Mouse (Mus musculus) cerebellum, adult 8-10 months (tissue): ENCODE data around the gene Tmem210.
A peak's percentile ranks its signal among the peaks of the same experiment; 100 is the strongest.

Experiments used
- DNase-seq: peaks from one replicate; pipeline ENCODE4 v3.0.0; 2022

The Tmem210 gene

DNA sequence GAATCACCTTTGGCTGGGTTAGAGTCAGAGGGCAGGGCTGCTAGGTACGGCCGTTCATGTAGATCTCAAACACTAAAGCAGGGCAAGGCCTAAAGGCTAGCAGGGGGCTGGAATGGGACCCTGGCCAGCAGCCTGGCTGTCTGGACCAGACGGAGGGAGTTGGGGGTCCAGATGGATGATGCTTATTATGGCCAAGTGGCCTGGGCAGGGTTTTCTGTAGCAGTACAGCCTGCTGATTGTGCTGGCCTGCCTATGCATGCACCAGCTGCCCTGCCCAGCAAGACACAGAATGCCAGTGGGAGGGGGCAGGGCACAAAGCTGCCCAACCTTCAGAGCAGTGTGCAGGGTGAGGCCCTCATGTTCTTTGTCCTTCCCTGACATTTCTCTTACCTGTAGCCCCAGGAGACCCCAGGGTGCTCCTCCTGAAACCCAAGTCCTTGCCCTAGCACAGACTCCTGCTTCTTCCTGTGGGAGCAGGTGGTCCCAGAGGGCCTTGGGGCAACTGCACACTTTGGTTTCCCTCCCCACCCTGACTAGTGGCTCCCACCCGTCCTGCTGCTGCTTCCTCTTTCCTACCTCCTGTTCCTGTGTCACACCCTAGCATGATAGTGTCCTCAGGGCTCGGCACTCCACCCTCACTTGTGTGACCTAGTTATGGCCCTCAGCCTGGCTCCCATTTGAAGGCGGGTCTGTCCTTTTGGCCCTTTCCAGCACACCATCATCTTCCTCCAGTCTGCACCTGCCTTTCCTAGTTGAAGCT lies 21.9 kb upstream of the Tmem210 start:
- peak; percentile 96 for DNase-seq

DNA sequence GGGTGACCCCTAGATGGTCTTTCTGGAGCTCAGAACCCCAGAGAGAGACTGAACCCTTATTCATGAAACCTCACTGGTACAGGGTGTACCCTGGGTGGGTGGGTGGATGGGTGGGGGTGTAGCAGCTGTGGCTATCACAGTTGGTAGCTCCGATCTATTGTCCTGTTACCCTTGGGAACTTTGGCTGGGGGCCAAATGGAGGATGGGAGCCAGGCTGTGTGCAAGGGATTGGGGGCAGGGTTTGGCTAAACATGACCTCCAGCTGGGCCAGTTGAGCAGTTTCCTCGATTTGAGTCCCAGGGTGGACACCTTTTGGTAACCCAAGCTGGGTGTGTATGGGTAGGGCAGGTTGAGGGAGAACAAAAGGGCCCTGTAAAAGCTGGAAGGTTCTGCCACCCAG lies 21.2 kb upstream of the Tmem210 start:
- DNase-seq: peak; percentile 80

DNA sequence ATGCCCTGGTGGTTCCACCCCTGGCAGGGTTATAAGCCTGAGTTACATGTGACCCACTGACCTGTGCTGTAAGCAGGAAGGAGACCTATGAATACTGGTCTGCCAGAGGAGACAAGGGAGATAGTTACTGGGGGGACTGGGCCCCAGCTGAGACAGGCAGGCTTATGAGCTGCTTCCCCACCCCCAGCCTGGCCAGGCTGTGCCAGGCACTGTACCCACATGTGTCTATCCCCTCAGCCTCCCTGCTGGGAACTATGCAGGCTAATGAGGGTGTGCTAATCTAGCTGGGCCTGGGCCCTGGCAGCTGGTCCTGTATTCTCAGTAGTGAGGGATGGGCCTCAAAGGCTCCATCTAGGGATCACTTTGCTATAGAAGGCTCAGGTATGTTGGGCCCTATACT lies 20.7 kb upstream of the Tmem210 start:
- no peak for DNase-seq

DNA sequence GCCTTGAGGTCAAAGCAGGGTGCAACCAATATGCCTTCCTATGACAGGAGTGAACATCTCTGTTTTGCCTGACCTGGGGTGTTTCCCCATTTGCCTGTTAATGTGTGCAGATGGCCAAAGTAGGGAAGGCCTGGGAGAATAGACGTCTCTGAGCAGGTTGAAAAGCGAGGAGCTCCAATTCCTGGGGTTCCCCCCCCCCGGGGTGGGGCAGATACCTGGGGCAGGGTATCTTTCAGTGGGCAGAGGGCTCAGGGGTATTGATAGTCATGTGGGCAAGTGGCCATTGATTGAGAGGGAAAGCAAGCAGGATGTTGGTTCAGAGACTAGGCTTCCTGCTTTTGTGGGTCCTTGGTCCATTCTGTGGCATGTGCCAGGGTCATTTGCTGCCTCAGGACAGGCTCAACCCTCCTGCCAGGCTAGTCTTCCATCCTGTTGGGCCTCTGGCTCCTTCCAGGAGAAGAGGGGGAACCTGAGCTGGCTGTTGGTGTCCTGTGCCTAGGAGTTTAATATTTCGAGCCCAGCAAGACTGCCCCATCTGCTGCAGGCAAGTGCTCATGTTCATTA lies 20.1 kb upstream of the Tmem210 start:
- DNase-seq: no peak

DNA sequence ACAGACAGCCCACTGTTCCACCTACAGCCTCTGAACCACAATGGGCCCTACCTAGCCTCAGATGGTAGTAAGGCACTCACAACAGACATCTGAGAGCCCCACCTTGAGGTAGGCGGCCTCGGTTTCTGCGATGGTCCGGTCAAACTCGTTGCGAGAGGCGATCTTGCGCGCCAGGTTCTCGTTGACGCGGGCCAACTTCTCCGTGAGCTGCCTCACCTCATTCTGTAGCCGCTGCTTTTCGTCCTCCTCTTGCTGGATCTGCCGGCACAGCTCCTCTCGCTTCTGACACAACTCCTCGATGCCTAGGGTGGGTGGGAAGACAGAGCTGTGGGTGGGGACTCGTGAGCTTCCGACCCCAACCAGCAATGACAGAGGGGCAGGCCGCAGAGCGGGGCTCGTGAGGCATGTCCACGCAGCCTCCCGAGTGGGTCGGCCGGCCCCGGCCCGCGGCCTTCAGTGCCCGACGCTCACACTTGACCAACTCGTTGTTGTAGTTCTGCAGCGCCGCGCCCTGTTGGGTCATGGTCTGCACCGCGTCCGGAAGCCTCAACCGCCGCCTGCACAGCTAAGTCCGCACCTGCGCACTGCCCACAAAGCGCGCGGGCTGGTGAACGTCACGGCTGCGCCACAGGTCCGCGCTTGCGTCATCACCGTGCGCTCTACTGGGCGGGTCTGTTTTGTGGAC lies 16.0 kb upstream of the Tmem210 start, which contains the start of the genes Ssna1 and Anapc2:
TSS of gene Ssna1 (minus strand) at position 612 of the 685 bp plus-strand sequence.
TSS of gene Anapc2 (plus strand) at position 652 of the 685 bp plus-strand sequence.
- DNase-seq: peak; percentile 97

DNA sequence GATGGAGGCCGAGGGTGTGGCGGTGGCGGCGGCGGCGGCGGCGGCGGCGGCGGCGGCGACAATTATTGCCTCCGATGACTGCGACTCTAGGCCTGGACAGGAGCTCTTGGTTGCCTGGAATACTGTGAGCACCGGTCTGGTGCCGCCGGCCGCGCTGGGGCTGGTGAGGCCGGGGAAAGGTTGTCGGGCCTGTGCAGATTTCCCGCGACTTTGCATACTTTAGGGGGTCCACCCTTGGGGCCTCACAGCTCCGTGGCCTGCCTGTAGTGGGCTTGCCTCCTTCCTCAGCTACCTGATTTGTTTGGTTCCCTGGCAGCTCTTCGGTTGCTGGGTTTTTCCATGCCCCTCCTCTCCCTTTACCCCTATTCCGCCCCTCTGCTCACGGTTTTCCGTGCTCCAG lies 15.4 kb upstream of the Tmem210 start:
- DNase-seq: no peak

DNA sequence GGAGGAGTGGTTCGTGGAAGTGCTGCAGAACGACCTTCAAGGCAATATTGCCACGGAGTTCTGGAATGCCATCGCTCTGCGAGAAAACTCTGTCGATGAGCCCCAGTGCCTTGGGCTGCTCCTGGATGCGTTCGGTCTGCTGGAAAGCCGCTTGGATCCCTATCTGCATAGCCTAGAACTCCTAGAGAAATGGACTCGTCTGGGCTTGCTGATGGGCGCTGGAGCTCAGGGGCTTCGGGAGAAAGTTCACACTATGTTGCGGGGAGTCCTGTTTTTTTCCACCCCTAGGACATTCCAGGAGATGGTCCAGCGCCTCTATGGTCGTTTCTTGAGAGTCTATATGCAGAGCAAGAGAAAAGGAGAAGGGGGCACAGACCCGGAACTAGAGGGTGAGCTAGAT lies 14.9 kb upstream of the Tmem210 start:
- DNase-seq: no peak

DNA sequence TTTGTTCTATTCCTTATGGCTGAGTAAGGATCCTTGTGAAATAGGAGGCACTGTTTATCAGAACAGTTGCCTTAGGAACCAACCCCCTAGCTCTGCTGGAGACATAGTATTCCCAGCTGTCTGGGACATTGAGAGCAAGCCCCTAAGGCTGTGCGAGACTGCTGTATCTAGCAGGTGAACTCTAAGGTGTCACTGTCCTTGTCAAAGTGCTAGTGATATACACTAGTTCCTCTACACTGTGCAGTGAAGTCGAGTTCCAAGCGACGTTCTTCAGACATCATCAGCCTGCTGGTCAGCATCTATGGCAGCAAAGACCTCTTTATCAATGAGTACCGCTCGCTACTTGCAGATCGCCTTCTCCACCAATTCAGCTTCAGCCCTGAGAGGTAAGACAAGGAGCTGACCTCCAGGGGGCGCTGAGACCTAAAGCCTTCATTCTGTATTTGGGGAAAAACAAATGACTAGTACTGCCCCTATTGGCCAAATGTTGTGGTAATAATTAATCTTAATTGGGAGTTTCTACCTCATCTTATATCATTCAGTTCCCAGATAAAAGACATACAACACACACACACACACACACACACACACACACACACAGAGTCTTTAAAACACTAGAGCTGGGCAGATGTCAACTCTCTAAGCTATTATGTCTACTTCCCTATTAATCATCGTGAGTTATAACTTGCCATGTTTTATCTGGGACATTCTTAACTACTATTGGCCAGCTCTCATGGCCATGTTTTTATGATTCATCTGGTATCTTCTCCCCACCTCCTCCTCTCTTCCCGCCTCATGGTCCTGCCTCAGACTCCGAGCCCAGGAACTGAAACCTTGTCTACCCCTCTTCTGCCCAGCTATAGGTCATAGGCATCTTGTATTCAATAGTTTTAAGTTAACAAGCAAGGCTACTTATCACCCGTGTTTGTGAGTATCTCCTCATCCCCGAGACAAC lies 8.7 kb upstream of the Tmem210 start:
- peak; percentile 88 for DNase-seq

DNA sequence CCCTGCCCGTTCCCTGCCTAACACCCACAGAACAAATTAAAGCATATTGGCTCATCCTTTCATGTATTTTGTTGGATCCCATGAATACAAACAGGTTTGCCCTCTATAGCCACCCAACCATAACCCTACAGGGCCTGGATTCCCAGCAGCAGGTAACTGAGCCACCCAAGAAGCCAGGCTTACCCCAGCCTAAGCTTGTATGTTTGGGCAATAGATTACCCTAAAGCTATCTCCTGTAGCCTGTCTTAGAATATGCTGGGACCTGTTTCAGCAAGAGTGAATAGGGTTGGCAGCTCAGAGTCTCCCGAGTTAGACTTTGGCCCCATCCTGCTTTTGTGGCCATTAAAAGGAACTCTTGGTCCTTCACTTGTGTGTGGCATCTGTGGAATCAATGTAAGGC lies 2.4 kb upstream of the Tmem210 start:
- no peak for DNase-seq

DNA sequence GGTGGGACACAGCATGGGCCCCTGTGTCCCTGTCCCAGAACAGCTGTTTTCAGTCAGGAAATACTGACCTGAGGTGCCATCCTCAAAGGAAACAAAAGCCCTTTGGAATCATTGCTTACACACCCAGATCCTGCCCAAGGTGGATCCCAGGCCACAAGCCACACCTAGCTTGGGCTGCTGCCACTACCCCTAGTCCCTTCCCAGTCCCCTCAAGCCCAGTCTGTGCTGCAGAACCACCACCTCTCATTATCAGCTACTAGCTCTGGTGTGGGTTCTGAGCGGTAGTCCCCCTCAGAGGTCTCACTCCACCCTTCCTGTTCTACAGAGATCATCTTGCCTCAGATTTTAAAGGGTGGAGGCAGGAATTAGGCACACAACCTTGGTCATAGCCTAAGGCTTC lies 1.6 kb upstream of the Tmem210 start:
- no peak for DNase-seq

DNA sequence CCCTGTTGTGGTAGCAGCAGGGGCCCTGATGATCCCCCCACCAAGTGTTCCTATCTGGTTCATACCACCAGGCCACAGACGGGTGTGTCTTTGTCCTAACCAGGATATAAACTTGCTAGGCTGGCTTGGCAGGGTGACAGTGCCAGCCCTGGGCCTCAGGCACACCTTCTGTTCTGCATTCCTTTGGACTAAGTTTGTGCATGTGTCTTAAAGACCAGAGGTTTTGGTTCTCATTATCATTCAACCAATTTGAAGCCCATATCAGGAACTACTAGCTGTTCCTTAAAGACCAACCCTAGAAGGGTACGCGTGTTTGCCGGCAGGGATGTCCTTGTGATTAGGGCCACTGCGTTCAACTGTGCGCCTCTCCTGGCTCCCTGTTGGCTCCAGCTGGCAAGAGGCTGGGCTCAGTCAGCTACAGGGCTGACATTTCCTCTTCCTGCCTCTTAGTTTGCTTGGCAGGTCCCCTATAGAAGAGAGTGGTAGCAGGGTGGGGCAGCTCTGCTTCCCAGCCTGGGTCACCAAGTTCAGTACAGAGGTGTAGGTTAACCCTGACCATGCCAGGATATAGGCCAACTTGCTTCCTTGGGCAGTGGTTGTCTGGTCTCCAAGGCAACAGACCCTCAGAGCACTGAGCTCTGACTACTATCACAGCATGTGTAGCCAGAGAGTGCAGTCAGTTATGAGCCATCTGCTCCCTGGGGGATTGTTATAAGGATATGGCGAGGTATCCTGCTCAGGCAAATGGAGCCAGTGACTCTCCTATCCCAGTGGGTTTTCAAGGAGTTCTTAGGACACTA lies 908 bp upstream of the Tmem210 start:
- DNase-seq: peak; percentile 62

DNA sequence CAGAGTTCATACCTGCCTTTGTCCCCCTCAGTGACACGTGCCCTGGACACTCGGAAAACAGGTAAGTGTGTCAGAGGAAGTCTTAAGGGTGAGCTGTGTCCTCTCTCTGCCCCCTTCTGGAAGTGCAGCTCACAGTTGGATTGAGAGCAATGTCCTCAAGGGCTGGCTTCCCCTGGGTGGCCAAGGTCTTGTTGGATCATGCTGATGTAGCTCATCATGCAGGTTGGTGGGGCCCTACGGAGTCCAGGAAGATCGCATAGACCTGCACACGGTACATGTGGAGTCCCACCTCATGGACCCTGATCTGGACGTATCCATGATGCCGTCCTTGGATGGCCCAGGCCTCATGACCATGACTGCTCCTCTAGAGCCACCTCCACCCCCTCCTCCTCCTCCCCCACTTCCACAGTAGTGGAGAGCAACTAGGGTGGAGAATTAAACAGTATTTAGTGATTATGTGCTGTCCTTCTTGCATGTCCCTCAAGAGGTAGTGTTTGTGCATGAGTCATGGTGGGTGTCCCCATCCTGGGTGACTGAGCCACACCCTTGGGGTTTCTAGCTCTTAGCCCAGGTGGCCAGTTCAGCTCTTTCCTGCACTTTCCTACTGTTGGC lies 895 bp downstream of the Tmem210 start:
- no peak for DNase-seq

DNA sequence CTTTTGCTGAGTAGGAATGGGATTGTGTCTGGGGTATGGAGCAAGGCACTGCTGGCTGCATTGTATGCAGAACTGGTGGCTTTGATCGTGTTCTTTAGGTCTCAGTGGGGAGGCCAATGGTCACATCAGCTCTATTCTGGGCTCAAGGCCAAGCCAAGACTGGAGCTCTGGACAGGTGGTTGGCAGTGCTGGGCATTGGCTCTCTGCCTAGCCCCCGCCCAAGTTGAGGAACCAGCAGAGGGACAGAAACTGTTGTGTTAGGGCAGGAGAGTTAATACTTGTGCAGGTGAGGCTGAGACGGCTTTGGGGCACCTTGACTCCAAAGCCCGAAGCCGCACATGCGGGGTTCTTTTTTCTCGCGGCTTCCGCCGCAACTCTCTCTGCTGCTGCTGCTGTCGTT lies 1.7 kb downstream of the Tmem210 start, which contains the start of gene Lrrc26:
TSS of gene Lrrc26 (plus strand) at position 265 of the 400 bp plus-strand sequence.
- DNase-seq: no peak

DNA sequence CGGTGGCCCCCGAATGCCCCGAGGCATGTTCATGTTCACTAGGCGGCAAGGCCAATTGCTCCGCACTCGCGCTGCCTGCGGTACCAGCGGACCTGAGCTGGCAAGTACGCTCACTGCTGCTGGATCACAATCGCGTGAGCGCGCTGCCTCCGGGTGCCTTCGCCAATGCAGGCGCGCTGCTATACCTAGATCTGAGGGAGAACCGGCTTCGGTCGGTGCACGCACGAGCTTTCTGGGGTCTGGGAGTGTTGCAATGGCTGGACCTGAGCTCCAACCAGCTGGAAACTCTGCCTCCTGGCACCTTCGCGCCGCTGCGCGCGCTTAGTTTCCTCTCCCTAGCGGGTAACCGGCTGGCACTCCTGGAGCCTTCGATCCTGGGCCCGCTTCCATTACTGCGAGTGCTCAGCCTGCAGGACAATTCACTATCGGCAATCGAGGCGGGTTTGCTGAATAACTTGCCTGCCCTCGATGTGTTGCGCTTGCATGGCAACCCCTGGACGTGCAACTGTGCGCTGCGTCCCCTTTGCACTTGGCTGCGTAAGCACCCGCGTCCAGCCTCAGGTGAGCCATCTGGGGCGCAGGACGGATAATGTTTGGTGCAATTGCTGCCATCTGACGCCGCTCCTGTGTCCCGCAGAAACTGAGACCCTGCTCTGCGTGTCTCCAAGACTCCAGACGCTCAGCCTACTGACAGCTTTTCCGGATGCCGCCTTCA lies 2.3 kb downstream of the Tmem210 start:
- DNase-seq: peak; percentile 80

DNA sequence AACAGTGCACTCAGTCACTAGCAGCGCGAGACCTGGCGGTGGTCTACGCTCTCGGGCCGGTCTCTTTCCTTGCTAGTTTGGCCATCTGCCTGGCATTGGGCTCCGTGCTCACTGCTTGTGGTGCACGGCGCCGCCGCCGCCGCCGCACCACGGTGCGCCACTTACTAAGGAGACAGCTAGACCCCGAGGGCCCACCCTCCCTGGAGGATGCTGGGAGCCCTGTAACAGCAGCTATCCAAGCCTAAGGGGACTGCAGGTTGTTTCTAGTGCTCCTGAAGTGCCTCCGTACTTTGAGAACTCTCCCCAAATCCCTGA lies 2.8 kb downstream of the Tmem210 start:
- peak; percentile 74 for DNase-seq

DNA sequence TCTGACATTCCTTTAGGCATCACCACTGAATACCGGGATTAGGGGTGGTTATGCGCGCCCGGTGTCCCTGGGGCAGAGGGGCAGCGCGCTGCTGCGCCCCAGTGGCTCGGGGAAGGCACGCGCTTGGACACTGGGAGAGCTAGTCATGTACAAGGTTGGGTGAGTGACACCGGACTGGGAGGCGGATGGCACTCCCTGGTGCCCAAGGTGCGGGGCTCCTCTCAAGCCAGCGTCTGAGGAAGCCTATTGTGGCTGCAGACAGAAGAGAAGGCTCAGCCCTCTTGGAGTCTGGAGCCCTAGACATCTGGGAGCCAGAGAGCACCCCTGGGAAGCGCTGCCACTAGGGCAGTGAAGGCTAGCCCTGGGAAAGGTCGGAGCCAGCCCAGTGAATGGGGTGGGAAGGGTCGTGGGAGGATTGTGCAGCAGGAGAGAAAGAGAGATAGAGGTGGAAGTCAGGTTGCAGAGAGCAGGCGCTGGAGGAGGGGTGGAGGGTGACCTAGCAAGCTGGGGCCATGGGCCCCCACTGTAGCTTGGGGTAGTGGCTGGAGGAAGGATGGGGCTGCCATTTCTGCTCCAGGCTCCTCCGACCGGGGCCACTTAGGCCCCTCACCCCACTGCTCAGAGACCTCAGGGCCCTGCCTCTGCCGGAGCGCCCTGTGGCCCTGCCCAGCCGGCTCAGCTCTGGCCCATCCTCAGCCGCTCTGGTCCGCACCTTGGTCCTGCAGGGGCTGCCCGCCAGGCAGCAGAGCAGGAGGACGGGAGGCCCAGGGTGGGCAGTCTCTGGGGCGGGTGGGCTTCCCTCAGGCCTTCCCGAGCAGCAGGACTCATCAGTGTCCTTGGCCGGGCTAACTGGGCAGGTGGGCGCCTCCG lies 3.5 kb downstream of the Tmem210 start:
- DNase-seq: no peak

DNA sequence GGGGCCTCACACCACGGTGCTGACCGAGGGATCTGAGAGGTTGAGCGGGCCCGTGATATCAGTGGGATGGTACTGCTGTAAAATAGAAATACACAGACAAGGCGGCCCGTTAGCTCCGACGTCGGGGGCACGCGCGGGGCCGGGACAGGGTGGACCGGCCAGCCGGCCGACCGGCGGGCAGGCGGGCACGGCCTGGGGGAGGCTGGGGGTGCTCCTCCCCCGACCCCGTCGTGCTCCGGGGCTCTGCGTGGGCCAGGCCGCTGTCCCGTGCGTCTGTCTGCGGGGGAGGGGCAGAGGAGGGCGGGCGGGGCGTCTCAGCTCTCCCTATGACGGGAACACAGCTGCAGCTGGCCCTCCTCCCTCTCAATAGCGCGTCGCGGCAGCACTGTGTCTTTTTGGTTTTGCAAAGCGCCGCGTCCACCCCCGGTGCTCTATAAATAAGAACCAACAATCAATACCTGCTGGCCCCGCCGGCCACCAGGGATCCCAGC lies 4.2 kb downstream of the Tmem210 start:
- no peak for DNase-seq

DNA sequence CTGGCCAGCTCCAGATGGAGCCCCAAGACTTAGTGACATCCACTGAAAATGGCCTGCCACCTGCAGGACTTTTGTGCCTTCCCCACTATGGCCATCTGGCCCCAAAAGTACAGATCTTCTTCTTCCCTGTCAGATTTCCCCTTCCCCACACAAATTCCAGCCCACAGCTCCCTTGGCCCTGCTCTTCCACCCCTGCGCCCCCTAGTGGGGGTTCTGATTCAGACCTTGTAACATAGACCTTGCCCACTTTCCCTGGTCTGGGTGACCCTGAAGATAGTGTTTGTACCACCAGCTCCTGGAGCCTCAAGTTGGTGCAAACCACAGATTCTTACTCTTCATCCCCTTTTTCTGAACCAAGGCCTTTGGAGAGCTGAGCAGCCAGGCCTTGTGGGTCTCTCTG lies 4.9 kb downstream of the Tmem210 start:
- DNase-seq: peak; percentile 83

DNA sequence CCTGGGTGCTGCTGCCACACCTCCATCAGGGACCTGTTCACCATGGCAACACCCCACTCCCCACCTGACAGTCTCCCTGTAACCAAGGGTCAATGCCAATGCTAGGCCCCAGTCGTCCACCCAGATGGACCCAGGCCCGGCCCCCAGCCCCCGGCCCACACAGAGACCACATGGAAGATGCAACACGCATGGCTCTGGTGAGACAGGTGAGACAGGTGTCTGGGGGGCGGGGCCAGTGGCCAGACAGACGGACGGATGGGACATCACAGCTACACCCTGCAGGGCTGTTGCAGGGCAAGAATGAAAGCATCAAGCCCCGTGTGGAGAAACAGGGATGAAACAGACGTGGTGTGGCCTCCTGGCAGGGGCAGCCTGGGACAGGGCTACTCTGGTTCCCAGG lies 5.8 kb downstream of the Tmem210 start:
- no peak for DNase-seq

DNA sequence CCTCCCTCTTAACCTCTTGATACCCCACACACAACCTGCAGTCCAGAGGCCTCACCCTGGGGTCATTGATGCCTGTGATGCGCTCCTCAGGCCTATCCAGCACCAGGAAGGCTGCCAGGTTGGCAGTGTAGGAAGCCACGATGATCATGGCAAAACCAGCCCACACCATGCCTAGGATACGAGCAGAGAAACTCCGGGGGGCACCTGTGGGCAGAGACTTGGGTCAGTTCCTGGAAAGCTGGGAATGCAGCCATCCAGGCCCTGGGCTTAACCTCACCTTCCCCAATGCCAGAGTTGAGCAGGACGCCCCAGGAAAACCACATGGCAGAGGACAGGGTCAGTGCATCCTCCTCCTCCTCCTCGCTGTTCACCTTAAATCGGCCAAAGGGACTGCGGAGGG lies 9.1 kb downstream of the Tmem210 start:
- DNase-seq: peak; percentile 39
